Mouse (Mus musculus) MEL (cell line): ENCODE results near the gene Msi2. TPM values are rescaled to one million over a fixed set of nuclear protein-coding genes. Genes with fewer than 3 reads are reported as not detected.

Experiments
- DNase-seq: peaks from one replicate; pipeline ENCODE4 v3.0.0; 2011; ENCODE audit warnings: low read depth, low spot score
- H3K27ac ChIP-seq: 2 replicates; pipeline ENCODE4 v1.5.1; 2012; ENCODE audit warnings: low read depth, mild to moderate bottlenecking, control low read depth, low read length, moderate library complexity; ENCODE audit not compliant: control insufficient read depth
- H3K27me3 ChIP-seq, 2 experiments: fragments of 150-350 bp in 1 of 2; sonication (generic) in 1 of 2; 2 replicates each; pipeline ENCODE4 v1.6.1; 2012; ENCODE audit warnings: low read length in 2 of 2, mild to moderate bottlenecking in 2 of 2, improper control_type of control experiment in 1 of 2, moderate library complexity in 1 of 2; ENCODE audit not compliant: insufficient read depth in 2 of 2, control insufficient read depth in 1 of 2
- H3K36me3 ChIP-seq, 2 experiments: 2 replicates each; pipeline ENCODE4 v1.6.1; 2012 to 2014; ENCODE audit warnings: low read length in 2 of 2, improper control_type of control experiment in 1 of 2, inconsistent platforms in 1 of 2, mild to moderate bottlenecking in 1 of 2; ENCODE audit not compliant: insufficient read depth in 2 of 2, control insufficient read depth in 1 of 2
- H3K4me1 ChIP-seq, 2 experiments: fragments of 150-350 bp in 1 of 2; sonication (generic) in 1 of 2; 2 replicates each; pipeline ENCODE4 v1.6.1; 2012; ENCODE audit warnings: low read length in 2 of 2, improper control_type of control experiment in 1 of 2, mild to moderate bottlenecking in 1 of 2; ENCODE audit not compliant: insufficient read depth in 2 of 2, control insufficient read depth in 1 of 2
- H3K4me3 ChIP-seq, 2 experiments: fragments of 150-350 bp in 1 of 2; sonication (generic) in 1 of 2; 2 replicates each; pipeline ENCODE4 v1.5.1; 2012; ENCODE audit warnings: low read depth in 2 of 2, low read length in 2 of 2, mild to moderate bottlenecking in 2 of 2, moderate library complexity in 2 of 2, control low read depth in 1 of 2, improper control_type of control experiment in 1 of 2; ENCODE audit not compliant: control insufficient read depth in 1 of 2, insufficient read depth in 1 of 2
- H3K79me2 ChIP-seq: 2 replicates; pipeline ENCODE4 v1.6.1; 2012; ENCODE audit warnings: mild to moderate bottlenecking, low read length, moderate library complexity; ENCODE audit not compliant: control insufficient read depth, poor library complexity, insufficient read depth
- H3K9ac ChIP-seq: 2 replicates; pipeline ENCODE4 v1.6.1; 2012; ENCODE audit warnings: low read depth, mild to moderate bottlenecking, control low read depth, low read length, moderate library complexity; ENCODE audit not compliant: control insufficient read depth, poor library complexity, severe bottlenecking
- H3K9me3 ChIP-seq: fragments of 150-350 bp; sonication (generic); replicated peaks from 2 replicates; pipeline ENCODE4 v1.6.1; 2012; ENCODE audit warnings: mild to moderate bottlenecking, low read length, improper control_type of control experiment, moderate library complexity; ENCODE audit not compliant: insufficient read depth
- CHD1 ChIP-seq: IDR thresholded peaks from 2 replicates; pipeline ENCODE4 v1.6.1; 2012; ENCODE audit warnings: low read depth, mild to moderate bottlenecking, inconsistent platforms, low read length, improper control_type of control experiment
- CHD2 ChIP-seq: IDR thresholded peaks from 2 replicates; pipeline ENCODE4 v1.6.1; 2011; ENCODE audit warnings: low read length, improper control_type of control experiment
- CTCF ChIP-seq, 3 experiments: IDR thresholded peaks in 2 of 3; conservative IDR thresholded peaks in 1 of 3; 2 replicates each; pipeline ENCODE4 v1.5.1; 2011 to 2012; ENCODE audit warnings: low read length in 3 of 3, low read depth in 2 of 3, mild to moderate bottlenecking in 2 of 3, improper control_type of control experiment in 1 of 3, inconsistent platforms in 1 of 3, mixed read lengths in 1 of 3, moderate library complexity in 1 of 3; ENCODE audit not compliant: control insufficient read depth in 1 of 3, insufficient read depth in 1 of 3, poor library complexity in 1 of 3, severe bottlenecking in 1 of 3
- E2F4 ChIP-seq: IDR thresholded peaks from 2 replicates; pipeline ENCODE4 v1.6.1; 2011; ENCODE audit warnings: low read depth, low read length, improper control_type of control experiment, borderline replicate concordance
- ELF1 ChIP-seq: IDR thresholded peaks from 2 replicates; pipeline ENCODE4 v1.6.1; 2014; ENCODE audit warnings: low read depth, mild to moderate bottlenecking, inconsistent platforms, low read length, improper control_type of control experiment, moderate library complexity
- EP300 ChIP-seq, 2 experiments: IDR thresholded peaks; 2 replicates each; pipeline ENCODE4 v1.6.1; 2011; ENCODE audit warnings: improper control_type of control experiment in 2 of 2, low read length in 2 of 2, low read depth in 1 of 2, mild to moderate bottlenecking in 1 of 2
- ETS1 ChIP-seq: IDR thresholded peaks from 2 replicates; pipeline ENCODE4 v1.6.1; 2012; ENCODE audit warnings: low read depth, mild to moderate bottlenecking, inconsistent platforms, low read length, improper control_type of control experiment, moderate library complexity
- GABPA ChIP-seq: IDR thresholded peaks from 2 replicates; pipeline ENCODE4 v1.6.1; 2012; ENCODE audit warnings: low read depth, mild to moderate bottlenecking, inconsistent platforms, low read length, improper control_type of control experiment, moderate library complexity
- HCFC1 ChIP-seq: IDR thresholded peaks from 2 replicates; pipeline ENCODE4 v1.6.1; 2012; ENCODE audit warnings: low read depth, mild to moderate bottlenecking, inconsistent platforms, low read length, improper control_type of control experiment, moderate library complexity
- JUND ChIP-seq: IDR thresholded peaks from 2 replicates; pipeline ENCODE4 v1.6.1; 2011; ENCODE audit warnings: low read depth, mild to moderate bottlenecking, improper control_type of control experiment, low read length
- MAFK ChIP-seq: IDR thresholded peaks from 2 replicates; pipeline ENCODE4 v1.6.1; 2011; ENCODE audit warnings: low read depth, mild to moderate bottlenecking, low read length, improper control_type of control experiment, borderline replicate concordance
- MAX ChIP-seq: IDR thresholded peaks from 2 replicates; pipeline ENCODE4 v1.6.1; 2011; ENCODE audit warnings: low read length, improper control_type of control experiment
- MAZ ChIP-seq: IDR thresholded peaks from 2 replicates; pipeline ENCODE4 v1.6.1; 2012; ENCODE audit warnings: low read depth, mild to moderate bottlenecking, inconsistent platforms, low read length, improper control_type of control experiment
- MEF2A ChIP-seq: IDR thresholded peaks from 2 replicates; pipeline ENCODE4 v1.6.1; 2014; ENCODE audit warnings: low read depth, mild to moderate bottlenecking, inconsistent platforms, low read length, improper control_type of control experiment; ENCODE audit not compliant: poor library complexity, insufficient replicate concordance, severe bottlenecking; ENCODE audit errors: extremely low read depth
- MXI1 ChIP-seq: IDR thresholded peaks from 2 replicates; pipeline ENCODE4 v1.6.1; 2011; ENCODE audit warnings: mild to moderate bottlenecking, low read depth, low read length, improper control_type of control experiment
- NRF1 ChIP-seq: IDR thresholded peaks from 2 replicates; pipeline ENCODE4 v1.6.1; 2014; ENCODE audit warnings: low read depth, mild to moderate bottlenecking, inconsistent platforms, low read length, improper control_type of control experiment, moderate library complexity; ENCODE audit not compliant: poor library complexity, insufficient read depth, severe bottlenecking
- POLR2A ChIP-seq, 2 experiments: IDR thresholded peaks; 2 replicates each; pipeline ENCODE4 v1.6.1; 2011 to 2012; ENCODE audit warnings: low read length in 2 of 2, mild to moderate bottlenecking in 2 of 2, control low read depth in 1 of 2, improper control_type of control experiment in 1 of 2, low read depth in 1 of 2, moderate library complexity in 1 of 2; ENCODE audit not compliant: control insufficient read depth in 1 of 2, insufficient read depth in 1 of 2, poor library complexity in 1 of 2
- POLR2AphosphoS2 ChIP-seq: IDR thresholded peaks from 2 replicates; pipeline ENCODE4 v1.6.1; 2011; ENCODE audit warnings: low read length, improper control_type of control experiment
- RCOR1 ChIP-seq: IDR thresholded peaks from 2 replicates; pipeline ENCODE4 v1.6.1; 2012; ENCODE audit warnings: low read depth, mild to moderate bottlenecking, inconsistent platforms, low read length, improper control_type of control experiment
- SMC3 ChIP-seq: IDR thresholded peaks from 2 replicates; pipeline ENCODE4 v1.6.1; 2011; ENCODE audit warnings: low read depth, low read length, improper control_type of control experiment
- TAL1 ChIP-seq: IDR thresholded peaks from 2 replicates; pipeline ENCODE4 v1.6.1; 2012; ENCODE audit warnings: mild to moderate bottlenecking, inconsistent platforms, low read length, moderate library complexity, mixed read lengths
- TCF12 ChIP-seq: IDR thresholded peaks from 2 replicates; pipeline ENCODE4 v1.6.1; 2014; ENCODE audit warnings: low read depth, mild to moderate bottlenecking, inconsistent platforms, low read length, improper control_type of control experiment, moderate library complexity
- USF1 ChIP-seq: IDR thresholded peaks from 2 replicates; pipeline ENCODE4 v1.6.1; 2014; ENCODE audit warnings: low read depth, mild to moderate bottlenecking, inconsistent platforms, low read length, improper control_type of control experiment, moderate library complexity
- ZC3H11A ChIP-seq: IDR thresholded peaks from 2 replicates; pipeline ENCODE4 v1.6.1; 2012; ENCODE audit warnings: low read depth, mild to moderate bottlenecking, inconsistent platforms, low read length, improper control_type of control experiment
- ZMIZ1 ChIP-seq: IDR thresholded peaks from 2 replicates; pipeline ENCODE4 v1.6.1; 2012; ENCODE audit warnings: low read depth, mild to moderate bottlenecking, inconsistent platforms, low read length, improper control_type of control experiment, moderate library complexity
- polyA plus RNA-seq, 2 experiments: library from polyadenylated mRNA; stranded (reverse) in 1 of 2; unstranded in 1 of 2; fragments of >175 nt in 1 of 2; fragments of >200 nt in 1 of 2; gene quantifications; 2 replicates each; pipeline versions ENCODE4 v1.2.1 to v1.2.4; 2012; ENCODE audit warnings: low replicate concordance in 2 of 2, low read depth in 1 of 2; ENCODE audit not compliant: insufficient read length in 2 of 2, insufficient read depth in 1 of 2, missing spikeins in 1 of 2
- total RNA-seq: library from RNA; depleted of rRNA; stranded (reverse); fragments of 300-350 nt; gene quantifications from 2 replicates; pipeline ENCODE4 v1.2.3, GENCODE M21; 2012; rRNA removed

Gene Msi2
- 27.5 and 29.7 TPM in 2 replicates for total RNA-seq
- 10 to 100 TPM in 1 of 2 experiments, not detected in 1; 16.2 TPM for polyA plus RNA-seq

DNA sequence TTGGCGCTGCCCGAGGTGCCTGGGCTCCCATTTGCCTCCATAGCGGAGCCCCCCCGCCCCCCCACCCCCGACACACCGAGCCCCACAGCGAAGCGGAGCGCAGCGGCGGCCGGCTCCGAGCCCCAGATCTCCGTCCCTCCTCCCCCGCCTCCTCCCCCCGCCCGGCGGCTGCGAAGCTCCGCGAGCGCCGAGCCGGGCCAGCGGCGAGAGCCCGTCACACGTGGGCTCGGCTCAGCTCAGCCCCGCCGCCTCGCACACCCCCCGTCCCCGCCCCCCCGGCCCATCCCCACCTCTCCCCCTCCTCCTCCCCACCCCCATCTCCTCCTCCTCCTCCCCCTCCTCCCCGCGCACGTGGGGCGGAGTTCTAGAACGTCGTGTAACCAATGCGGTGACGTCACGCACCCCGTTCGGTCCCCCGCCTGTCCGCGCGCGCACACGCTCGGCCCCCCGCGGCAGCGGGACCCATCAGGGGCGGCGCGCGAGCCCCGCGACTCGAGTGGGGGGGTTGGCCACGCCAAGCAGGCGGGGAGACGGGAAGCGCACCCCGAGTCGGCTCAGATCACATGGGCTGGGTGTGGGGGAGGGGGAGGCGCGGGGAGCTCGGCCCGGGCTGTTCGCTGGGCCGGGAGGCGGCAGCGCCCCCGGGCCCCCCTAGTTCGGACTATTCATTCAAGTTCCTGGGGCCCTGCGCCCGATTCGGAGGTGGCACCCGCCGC is at the start of gene Msi2:
Gene Msi2, minus strand, starts transcription at position 464 of the 716 bp plus-strand sequence.
- Histone ChIP-seq H3K27ac (peak within 1 kb of the TSS; percentile 80), H3K4me1 (peaks cover 10 to 18% of the 10 kb centered on the region in 2 experiments), H3K9me3 (no peaks in the 10 kb centered on the region), H3K9ac (peak within 1 kb of the TSS; percentile 91), H3K4me3 (peak within 1 kb of the TSS; percentile 67 to 88), H3K27me3 (no peaks in the 10 kb centered on the region), H3K36me3 (peaks cover 0 to 22% of the 10 kb centered on the region in 2 experiments; a peak in 2 of 4 replicates), H3K79me2 (peaks cover 14% of the 10 kb centered on the region)
- peak; percentile 97 for DNase-seq
- TF ChIP-seq CHD2 = no peak
- TF ChIP-seq JUND = no peak
- peak; percentile 69 for TF ChIP-seq MXI1
- TF ChIP-seq EP300 (IDR thresholded peaks at IDR 0.05; ENCODE audit: low read depth in 1 of 2, low read length in 2 of 2) = no peak
- peak; percentile 52 for TF ChIP-seq NRF1
- peak; percentile 60 to 75; a peak in 3 of 4 replicates for TF ChIP-seq POLR2A (IDR thresholded peaks at IDR 0.05; ENCODE audit: control insufficient read depth in 1 of 2, insufficient read depth in 1 of 2, low read depth in 1 of 2, low read length in 2 of 2, poor library complexity in 1 of 2)
- no peak for TF ChIP-seq GABPA
- no peak for TF ChIP-seq CHD1
- no peak for TF ChIP-seq SMC3
- no peak for TF ChIP-seq E2F4
- TF ChIP-seq ZMIZ1 = no peak
- TF ChIP-seq MAFK = no peak
- no peak for TF ChIP-seq CTCF (IDR thresholded peaks at IDR 0.05 in 2 of 3, conservative IDR thresholded peaks at IDR 0.05 in 1 of 3; ENCODE audit: control insufficient read depth in 1 of 3, insufficient read depth in 1 of 3, low read depth in 2 of 3, low read length in 3 of 3, poor library complexity in 1 of 3, severe bottlenecking in 1 of 3)
- TF ChIP-seq MAZ = peak; percentile 98
- no peak for TF ChIP-seq ELF1
- no peak for TF ChIP-seq MEF2A
- peak; percentile 75 for TF ChIP-seq ETS1
- TF ChIP-seq ZC3H11A = no peak
- 0 out of 2 replicates have a peak, but pooled peaks have one; percentile 11 for TF ChIP-seq MAX
- TF ChIP-seq RCOR1 = no peak
- TF ChIP-seq TAL1 = no peak
- peak; percentile 81 for TF ChIP-seq USF1
- TF ChIP-seq POLR2AphosphoS2 = no peak
- TF ChIP-seq TCF12 = peak; percentile 8; the same call in 1 of the 2 replicates
- TF ChIP-seq HCFC1 = peak; percentile 56; the same call in 1 of the 2 replicates
